Mouse (Mus musculus) embryonic facial prominence, embryonic 12.5 days (tissue): ENCODE measurements at regions not wholly inside any gene's neighbourhood (a gene's known extent, or its start where the extent isn't known, plus 50 kb on each side); places are given as distances from the start of the nearest gene placed in this dataset.
"Not testable (repeated sequence)": the region's sequence is repeated elsewhere in the genome, so short reads cannot be mapped to it uniquely, and the experiment has no call there.

Source experiments
- ATAC-seq: fragments of 200-750 bp; cut with Nextera tagmentation; 2 replicates; pipeline ENCODE4 v1.8.0; 2017; ENCODE audit not compliant: insufficient number of reproducible peaks, insufficient read depth, low FRiP score, low TSS enrichment
- H3K27ac ChIP-seq: fragments of 300-500 bp; sonication (generic); 2 replicates; pipeline ENCODE4 v1.5.1; 2016; ENCODE audit warnings: mild to moderate bottlenecking
- H3K27me3 ChIP-seq: fragments of 300-500 bp; sonication (generic); 2 replicates; pipeline ENCODE4 v1.6.1; 2016; ENCODE audit warnings: mild to moderate bottlenecking, moderate library complexity
- H3K36me3 ChIP-seq: fragments of 300-500 bp; sonication (generic); 2 replicates; pipeline ENCODE4 v1.6.1; 2016; ENCODE audit warnings: mild to moderate bottlenecking
- H3K4me1 ChIP-seq: fragments of 300-500 bp; sonication (generic); 2 replicates; pipeline ENCODE4 v1.6.1; 2016
- H3K4me2 ChIP-seq: fragments of 300-500 bp; sonication (generic); replicated peaks from 2 replicates; pipeline ENCODE4 v1.6.1; 2016; ENCODE audit warnings: mild to moderate bottlenecking, moderate library complexity
- H3K4me3 ChIP-seq: fragments of 300-500 bp; sonication (generic); 2 replicates; pipeline ENCODE4 v1.5.1; 2016; ENCODE audit warnings: mild to moderate bottlenecking
- H3K9ac ChIP-seq: fragments of 300-500 bp; sonication (generic); 2 replicates; pipeline ENCODE4 v1.6.1; 2016; ENCODE audit warnings: mild to moderate bottlenecking, moderate library complexity
- H3K9me3 ChIP-seq: fragments of 300-500 bp; sonication (generic); 2 replicates; pipeline ENCODE4 v1.6.1; 2016; ENCODE audit warnings: mild to moderate bottlenecking, moderate library complexity
- WGBS: fragments of 180-500 bp; shearing (Covaris S2); methylation state at CpG from one replicate; pipeline ENCODE4 v1.1.7; 2016; 5-methylcytosine and 5-hydroxymethylcytosine counted together

- Histone ChIP-seq H3K27ac (no peak overlapping the region), H3K27me3 (no peaks in the 10 kb centered on the region), H3K36me3 (no peaks in the 10 kb centered on the region), H3K9ac (no peak overlapping the region), H3K4me2 (no peak overlapping the region), H3K9me3 (no peaks in the 10 kb centered on the region), H3K4me1 (no peaks in the 10 kb centered on the region), H3K4me3 (no peak overlapping the region)
- WGBS: 86% methylated on average over 3 of the region's 3 CpGs
- no peak for ATAC-seq
Observed at GRCm38 (mm10) chr13:5550354-5550753, 310.9 kb upstream of the Klf6 start.

- Histone ChIP-seq H3K4me1 (no peaks in the 10 kb centered on the region), H3K4me3 (no peak overlapping the region), H3K9me3 (no peaks in the 10 kb centered on the region), H3K4me2 (no peak overlapping the region), H3K27me3 (no peaks in the 10 kb centered on the region), H3K9ac (no peak overlapping the region), H3K36me3 (no peaks in the 10 kb centered on the region), H3K27ac (no peak overlapping the region)
- 84% methylated on average over 4 of the region's 4 CpGs for WGBS
- no peak for ATAC-seq
Observed at GRCm38 (mm10) chr13:5551131-5551530, 310.2 kb upstream of the Klf6 start.

GRCm38 (mm10) chr13:5553461-5553860 lies 307.8 kb upstream of the Klf6 start:
- Histone ChIP-seq H3K4me2 (no peak overlapping the region), H3K4me1 (no peaks in the 10 kb centered on the region), H3K27ac (no peak overlapping the region), H3K27me3 (no peaks in the 10 kb centered on the region), H3K9me3 (no peaks in the 10 kb centered on the region), H3K4me3 (no peak overlapping the region), H3K36me3 (no peaks in the 10 kb centered on the region), H3K9ac (no peak overlapping the region)
- no peak for ATAC-seq

GRCm38 (mm10) chr13:5558095-5558494 lies 303.2 kb upstream of the Klf6 start:
- Histone ChIP-seq H3K9ac (no peak overlapping the region), H3K4me2 (no peak overlapping the region), H3K9me3 (no peaks in the 10 kb centered on the region), H3K36me3 (no peaks in the 10 kb centered on the region), H3K27ac (no peak overlapping the region), H3K4me1 (no peaks in the 10 kb centered on the region), H3K27me3 (no peaks in the 10 kb centered on the region), H3K4me3 (no peak overlapping the region)
- ATAC-seq: no peak

- Histone ChIP-seq H3K27me3 (no peaks in the 10 kb centered on the region), H3K9me3 (no peaks in the 10 kb centered on the region), H3K4me1 (no peaks in the 10 kb centered on the region), H3K9ac (no peak overlapping the region), H3K4me2 (no peak overlapping the region), H3K36me3 (no peaks in the 10 kb centered on the region), H3K4me3 (no peak overlapping the region), H3K27ac (no peak overlapping the region)
- 72% methylated on average over 2 of the region's 2 CpGs for WGBS
- no peak for ATAC-seq
Observed at GRCm38 (mm10) chr13:5566479-5566878, 294.8 kb upstream of the Klf6 start.

GRCm38 (mm10) chr13:5566896-5567295 lies 294.4 kb upstream of the Klf6 start:
- no peak for ATAC-seq
- no peaks in the 10 kb centered on the region for H3K27me3 ChIP-seq

GRCm38 (mm10) chr13:5569579-5569978 lies 291.7 kb upstream of the Klf6 start:
- no peaks in the 10 kb centered on the region for H3K36me3 ChIP-seq
- no peak overlapping the region for H3K9ac ChIP-seq
- H3K4me1 ChIP-seq: no peaks in the 10 kb centered on the region
- no peaks in the 10 kb centered on the region for H3K27me3 ChIP-seq
- H3K27ac ChIP-seq: no peak overlapping the region
- ATAC-seq: no peak
- no peak overlapping the region for H3K4me3 ChIP-seq
- no peak overlapping the region for H3K4me2 ChIP-seq
- H3K9me3 ChIP-seq: no peaks in the 10 kb centered on the region
- WGBS: 98% methylated on average over 1 of the region's 1 CpGs

More at GRCm38 (mm10) chr13:5566896-5567295, 294.4 kb upstream of the Klf6 start:
- Histone ChIP-seq H3K4me1 (no peaks in the 10 kb centered on the region), H3K27ac (no peak overlapping the region), H3K36me3 (no peaks in the 10 kb centered on the region), H3K4me2 (no peak overlapping the region), H3K4me3 (no peak overlapping the region), H3K9ac (no peak overlapping the region), H3K9me3 (no peaks in the 10 kb centered on the region)
- 91% methylated on average over 2 of the region's 2 CpGs for WGBS

- Histone ChIP-seq H3K27me3 (no peaks in the 10 kb centered on the region), H3K4me3 (no peak overlapping the region), H3K4me1 (no peaks in the 10 kb centered on the region), H3K4me2 (no peak overlapping the region), H3K27ac (no peak overlapping the region), H3K9ac (no peak overlapping the region), H3K9me3 (no peaks in the 10 kb centered on the region), H3K36me3 (no peaks in the 10 kb centered on the region)
- WGBS: 83% methylated on average over 2 of the region's 2 CpGs
- no peak for ATAC-seq
Observed at GRCm38 (mm10) chr13:5570386-5570785, 290.9 kb upstream of the Klf6 start.

- ATAC-seq: no peak
- H3K27ac ChIP-seq: no peak overlapping the region
Observed at GRCm38 (mm10) chr13:5576568-5576967, 284.7 kb upstream of the Klf6 start.

GRCm38 (mm10) chr13:5583681-5584080 lies 277.6 kb upstream of the Klf6 start:
- not testable (repeated sequence) for ATAC-seq
- WGBS: 90% methylated on average over 7 of the region's 7 CpGs

More at GRCm38 (mm10) chr13:5576568-5576967, 284.7 kb upstream of the Klf6 start:
- Histone ChIP-seq H3K4me2 (no peak overlapping the region), H3K4me3 (no peak overlapping the region), H3K4me1 (no peaks in the 10 kb centered on the region), H3K27me3 (no peaks in the 10 kb centered on the region), H3K9ac (no peak overlapping the region), H3K36me3 (no peaks in the 10 kb centered on the region), H3K9me3 (no peaks in the 10 kb centered on the region)
- WGBS: 77% methylated on average over 5 of the region's 5 CpGs

GRCm38 (mm10) chr13:5587196-5587595 lies 274.1 kb upstream of the Klf6 start:
- H3K4me3 ChIP-seq: no peak overlapping the region
- no peak overlapping the region for H3K27ac ChIP-seq
- H3K4me1 ChIP-seq: no peaks in the 10 kb centered on the region
- no peak overlapping the region for H3K4me2 ChIP-seq
- H3K9ac ChIP-seq: no peak overlapping the region
- ATAC-seq: no peak
- H3K27me3 ChIP-seq: no peaks in the 10 kb centered on the region
- H3K36me3 ChIP-seq: no peaks in the 10 kb centered on the region
- no peaks in the 10 kb centered on the region for H3K9me3 ChIP-seq

More at GRCm38 (mm10) chr13:5583681-5584080, 277.6 kb upstream of the Klf6 start:
- not testable (repeated sequence) for H3K4me2 ChIP-seq, H3K9ac ChIP-seq, H3K9me3 ChIP-seq, H3K27me3 ChIP-seq, H3K36me3 ChIP-seq, H3K4me3 ChIP-seq, H3K27ac ChIP-seq, H3K4me1 ChIP-seq

- 69% methylated on average over 2 of the region's 2 CpGs for WGBS
Observed at GRCm38 (mm10) chr13:5591286-5591685, 270.0 kb upstream of the Klf6 start.

More at GRCm38 (mm10) chr13:5591286-5591685, 270.0 kb upstream of the Klf6 start:
- H3K36me3 ChIP-seq: no peaks in the 10 kb centered on the region
- H3K27me3 ChIP-seq: no peaks in the 10 kb centered on the region
- no peaks in the 10 kb centered on the region for H3K9me3 ChIP-seq
- no peak overlapping the region for H3K4me3 ChIP-seq
- no peak overlapping the region for H3K27ac ChIP-seq
- no peak for ATAC-seq
- no peak overlapping the region for H3K4me2 ChIP-seq
- no peaks in the 10 kb centered on the region for H3K4me1 ChIP-seq
- H3K9ac ChIP-seq: no peak overlapping the region
